Mouse (Mus musculus) midbrain, embryonic 11.5 days (tissue): ENCODE measurements around the gene Pex26. TPM values are rescaled to one million over a fixed set of nuclear protein-coding genes. Genes with fewer than 3 reads are reported as not detected.

Experiments used
- ATAC-seq: fragments of 200-750 bp; cut with Nextera tagmentation; 2 replicates; pipeline ENCODE4 v1.8.0; 2017; ENCODE audit warnings: moderate TSS enrichment, moderate library complexity; ENCODE audit not compliant: low FRiP score
- DNase-seq: peaks from one replicate; pipeline ENCODE4 v3.0.0; 2015; ENCODE audit warnings: low spot score; ENCODE audit errors: missing footprints
- H3K27ac ChIP-seq: fragments of 300-500 bp; sonication (generic); 2 replicates; pipeline ENCODE4 v1.5.1; 2014; ENCODE audit warnings: low read depth, low read length
- H3K27me3 ChIP-seq: fragments of 300-500 bp; sonication (generic); 2 replicates; pipeline ENCODE4 v1.6.1; 2014; ENCODE audit warnings: mild to moderate bottlenecking, low read length, moderate library complexity, mixed read lengths; ENCODE audit not compliant: control insufficient read depth, insufficient read depth
- H3K36me3 ChIP-seq: fragments of 300-500 bp; sonication (generic); 2 replicates; pipeline ENCODE4 v1.6.1; 2014; ENCODE audit warnings: mild to moderate bottlenecking, low read length, moderate library complexity, mixed read lengths; ENCODE audit not compliant: control insufficient read depth, insufficient read depth
- H3K4me1 ChIP-seq: fragments of 300-500 bp; sonication (generic); 2 replicates; pipeline ENCODE4 v1.6.1; 2014; ENCODE audit warnings: low read length; ENCODE audit not compliant: control insufficient read depth, insufficient read depth
- H3K4me2 ChIP-seq: fragments of 300-500 bp; sonication (generic); 2 replicates; pipeline ENCODE4 v1.6.1; 2014; ENCODE audit warnings: mild to moderate bottlenecking, moderate library complexity
- H3K4me3 ChIP-seq: fragments of 300-500 bp; sonication (generic); 2 replicates; pipeline ENCODE4 v1.5.1; 2014; ENCODE audit warnings: low read depth, low read length
- H3K9ac ChIP-seq: fragments of 300-500 bp; sonication (generic); 2 replicates; pipeline ENCODE4 v1.6.1; 2014; ENCODE audit warnings: low read length
- H3K9me3 ChIP-seq: fragments of 300-500 bp; sonication (generic); 2 replicates; pipeline ENCODE4 v1.6.1; 2016; ENCODE audit warnings: low read length; ENCODE audit not compliant: control insufficient read depth
- WGBS: fragments of 180-500 bp; shearing (Covaris S2); extraction: QIAGEN DNeasy Blood & Tissue Kit; methylation state at CpG from one replicate; pipeline ENCODE4 v1.1.7; 2014; 5-methylcytosine and 5-hydroxymethylcytosine counted together
- polyA plus RNA-seq: library from polyadenylated mRNA; unstranded; fragments of >200 nt; fragmentation: Nextera tagmentation; extraction: Ambion mirVana; gene quantifications from 2 replicates; pipeline ENCODE4 v1.2.1, GENCODE M21; 2014

Pex26 gene
- polyA plus RNA-seq, 1 experiment from 2014 or later: 5.8 TPM

DNA sequence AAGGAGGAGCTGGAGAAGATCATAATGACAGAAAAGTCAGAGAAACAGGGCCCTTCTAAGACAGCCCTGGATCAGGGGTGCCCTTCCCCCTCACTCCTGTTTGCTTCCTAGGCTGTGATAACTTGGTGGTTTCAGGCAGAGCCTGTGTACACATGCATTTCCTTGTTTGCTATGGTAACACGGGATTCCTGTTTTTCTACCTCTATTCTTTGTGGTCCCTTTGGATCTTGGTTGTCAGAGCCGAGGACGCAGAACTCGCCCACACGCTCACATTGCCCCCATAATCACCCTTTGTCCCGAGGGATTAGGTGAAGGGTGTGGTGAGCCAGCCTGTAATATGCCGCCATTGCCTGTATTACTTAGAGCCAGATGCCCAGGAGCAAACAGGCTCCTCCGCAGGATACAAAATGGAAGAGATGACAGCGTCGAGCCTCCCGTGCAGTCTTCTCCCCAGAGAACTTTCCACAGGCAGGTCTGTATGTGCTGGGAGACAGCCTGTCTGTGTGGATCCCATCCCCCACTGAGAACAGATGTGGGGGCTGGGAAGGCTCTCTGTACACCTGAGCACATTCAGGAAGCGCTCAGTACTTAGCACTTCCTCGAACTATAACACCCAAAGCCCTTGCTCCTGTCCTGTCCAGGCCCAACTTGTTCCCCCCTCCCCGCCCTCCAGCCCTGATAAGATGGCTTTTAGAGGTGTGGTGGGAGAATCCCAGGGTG, 7.3 kb upstream of the Pex26 start:
- Histone ChIP-seq H3K4me2 (no peak overlapping the region), H3K27ac (no peak overlapping the region), H3K9ac (no peak overlapping the region), H3K36me3 (no peaks in the 10 kb centered on the region), H3K9me3 (no peaks in the 10 kb centered on the region), H3K4me3 (no peak overlapping the region), H3K27me3 (no peaks in the 10 kb centered on the region), H3K4me1 (0 out of 2 replicates have a peak, but pooled peaks cover 3% of the 10 kb centered on the region)
- no peak for DNase-seq
- WGBS: 56% methylated on average over 14 of the region's 14 CpGs
- no peak for ATAC-seq

DNA sequence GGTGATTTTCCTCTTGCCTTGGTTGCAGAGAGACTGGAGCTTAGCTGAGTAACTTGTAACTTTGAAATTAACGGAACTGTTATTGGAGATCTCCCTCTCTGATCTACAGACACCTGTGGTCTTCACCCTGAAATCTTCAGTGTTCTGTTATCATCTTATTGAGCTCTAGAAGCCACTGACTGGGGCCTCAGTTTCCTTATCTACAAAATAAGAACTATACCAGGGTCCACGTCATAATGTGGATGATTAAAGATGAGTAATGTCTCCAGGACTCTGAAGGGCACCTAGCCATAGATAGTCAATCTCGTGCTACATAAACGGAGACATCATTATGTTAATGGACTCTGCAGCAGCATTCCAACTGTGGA, 6.8 kb upstream of the Pex26 start:
- Histone ChIP-seq H3K36me3 (no peaks in the 10 kb centered on the region), H3K27me3 (no peaks in the 10 kb centered on the region), H3K4me3 (no peak overlapping the region), H3K9ac (no peak overlapping the region), H3K9me3 (no peaks in the 10 kb centered on the region), H3K4me1 (0 out of 2 replicates have a peak, but pooled peaks cover 3% of the 10 kb centered on the region), H3K27ac (no peak overlapping the region), H3K4me2 (no peak overlapping the region)
- 87% methylated on average over 4 of the region's 4 CpGs for WGBS
- no peak for DNase-seq
- ATAC-seq: no peak

DNA sequence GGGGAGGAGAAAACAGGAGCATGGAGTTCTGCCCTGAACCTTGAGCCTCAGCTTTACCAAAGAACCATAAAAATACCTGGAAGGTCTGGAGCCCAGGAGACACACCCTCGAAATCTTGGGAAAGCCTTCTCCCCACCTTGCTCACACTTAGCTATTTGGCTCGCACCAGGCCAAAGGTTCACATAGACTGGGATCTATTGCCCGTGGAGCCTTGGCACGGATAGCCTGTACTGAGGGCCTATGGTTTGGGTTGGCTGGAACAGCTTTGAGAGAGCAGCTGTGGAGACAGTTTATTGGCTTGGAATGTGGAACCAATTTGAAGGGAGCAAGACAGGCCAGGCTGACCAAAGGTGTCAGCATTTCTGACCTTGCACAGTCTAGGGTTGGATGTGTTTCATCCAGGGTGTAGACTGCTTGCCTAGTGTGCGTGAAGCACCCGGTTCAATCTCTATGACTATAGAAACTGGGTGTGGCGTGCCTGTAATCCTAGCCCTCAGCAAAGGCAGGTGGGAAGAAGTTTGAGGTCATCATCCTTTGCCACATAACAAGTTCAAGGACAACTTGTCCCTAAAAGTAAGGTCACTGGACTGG, 6.3 kb upstream of the Pex26 start:
- H3K9me3 ChIP-seq: no peaks in the 10 kb centered on the region
- H3K4me2 ChIP-seq: no peak overlapping the region
- ATAC-seq (no peak), DNase-seq (no peak)
- H3K4me1 ChIP-seq: 0 out of 2 replicates have a peak, but pooled peaks cover 3% of the 10 kb centered on the region
- 85% methylated on average over 7 of the region's 7 CpGs for WGBS
- no peaks in the 10 kb centered on the region for H3K27me3 ChIP-seq
- no peaks in the 10 kb centered on the region for H3K36me3 ChIP-seq
- no peak overlapping the region for H3K27ac ChIP-seq
- no peak overlapping the region for H3K4me3 ChIP-seq
- no peak overlapping the region for H3K9ac ChIP-seq

DNA sequence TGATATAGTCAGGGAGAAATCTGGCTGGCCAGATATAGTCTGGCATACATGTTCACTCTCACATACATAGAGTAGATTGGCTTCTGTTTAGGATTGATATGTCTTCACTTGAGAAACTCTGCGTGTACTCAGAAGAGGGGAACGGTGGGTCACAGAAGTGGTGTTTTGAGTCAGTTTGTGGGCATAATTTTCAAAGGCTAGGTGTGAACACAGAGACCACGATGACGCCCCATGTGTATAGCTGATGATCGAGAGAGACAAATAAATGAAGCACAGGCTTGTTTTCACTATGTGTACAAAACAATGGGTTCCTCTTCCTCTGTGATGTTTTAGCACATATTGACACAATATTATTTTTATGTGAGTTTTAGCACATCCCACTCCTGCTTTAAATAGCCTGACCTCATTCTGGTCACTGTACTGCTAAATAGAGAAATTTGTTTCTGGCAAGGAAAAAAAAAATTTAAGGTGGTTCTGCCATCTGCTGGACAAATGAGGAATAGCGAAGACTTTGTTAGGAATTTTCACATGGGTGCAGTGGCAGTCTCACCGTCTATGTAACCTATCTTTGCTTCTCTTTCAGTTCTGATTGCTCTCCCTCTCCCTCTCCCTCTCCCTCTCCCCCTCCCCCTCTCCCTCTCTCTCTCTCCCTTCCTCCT, 4.6 kb upstream of the Pex26 start:
- Histone ChIP-seq H3K9ac (no peak overlapping the region), H3K4me1 (0 out of 2 replicates have a peak, but pooled peaks cover 3% of the 10 kb centered on the region), H3K27me3 (no peaks in the 10 kb centered on the region), H3K4me2 (no peak overlapping the region), H3K27ac (no peak overlapping the region), H3K4me3 (no peak overlapping the region), H3K9me3 (no peaks in the 10 kb centered on the region), H3K36me3 (no peaks in the 10 kb centered on the region)
- peak; percentile 97 for DNase-seq
- no peak for ATAC-seq
- WGBS: 59% methylated on average over 7 of the region's 7 CpGs

DNA sequence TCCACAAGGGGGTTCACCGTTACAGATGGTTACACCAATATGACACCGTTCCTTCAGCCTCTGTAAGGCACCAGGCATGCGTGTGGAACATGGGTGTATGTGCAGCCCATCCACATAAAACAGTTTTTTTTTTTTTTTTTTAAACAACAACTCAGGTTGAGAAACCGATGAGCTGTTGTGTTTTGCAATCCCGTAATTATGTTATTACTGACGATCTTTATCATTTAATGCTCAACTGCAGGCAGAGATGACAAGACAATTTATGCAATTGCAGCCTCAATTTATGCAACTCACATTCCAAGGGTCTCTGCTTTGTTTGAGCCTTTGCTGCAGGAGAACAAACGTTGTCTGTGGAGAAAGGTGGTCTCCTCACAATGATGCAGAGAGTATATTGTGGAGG, 3.6 kb upstream of the Pex26 start:
- ATAC-seq (no peak), DNase-seq (no peak)
- Histone ChIP-seq H3K36me3 (no peaks in the 10 kb centered on the region), H3K9me3 (no peaks in the 10 kb centered on the region), H3K27me3 (no peaks in the 10 kb centered on the region), H3K9ac (no peak overlapping the region), H3K27ac (no peak overlapping the region), H3K4me1 (peaks cover 10% of the 10 kb centered on the region; the same call in 1 of the 2 replicates), H3K4me2 (no peak overlapping the region), H3K4me3 (no peak overlapping the region)
- WGBS: 77% methylated on average over 7 of the region's 7 CpGs

DNA sequence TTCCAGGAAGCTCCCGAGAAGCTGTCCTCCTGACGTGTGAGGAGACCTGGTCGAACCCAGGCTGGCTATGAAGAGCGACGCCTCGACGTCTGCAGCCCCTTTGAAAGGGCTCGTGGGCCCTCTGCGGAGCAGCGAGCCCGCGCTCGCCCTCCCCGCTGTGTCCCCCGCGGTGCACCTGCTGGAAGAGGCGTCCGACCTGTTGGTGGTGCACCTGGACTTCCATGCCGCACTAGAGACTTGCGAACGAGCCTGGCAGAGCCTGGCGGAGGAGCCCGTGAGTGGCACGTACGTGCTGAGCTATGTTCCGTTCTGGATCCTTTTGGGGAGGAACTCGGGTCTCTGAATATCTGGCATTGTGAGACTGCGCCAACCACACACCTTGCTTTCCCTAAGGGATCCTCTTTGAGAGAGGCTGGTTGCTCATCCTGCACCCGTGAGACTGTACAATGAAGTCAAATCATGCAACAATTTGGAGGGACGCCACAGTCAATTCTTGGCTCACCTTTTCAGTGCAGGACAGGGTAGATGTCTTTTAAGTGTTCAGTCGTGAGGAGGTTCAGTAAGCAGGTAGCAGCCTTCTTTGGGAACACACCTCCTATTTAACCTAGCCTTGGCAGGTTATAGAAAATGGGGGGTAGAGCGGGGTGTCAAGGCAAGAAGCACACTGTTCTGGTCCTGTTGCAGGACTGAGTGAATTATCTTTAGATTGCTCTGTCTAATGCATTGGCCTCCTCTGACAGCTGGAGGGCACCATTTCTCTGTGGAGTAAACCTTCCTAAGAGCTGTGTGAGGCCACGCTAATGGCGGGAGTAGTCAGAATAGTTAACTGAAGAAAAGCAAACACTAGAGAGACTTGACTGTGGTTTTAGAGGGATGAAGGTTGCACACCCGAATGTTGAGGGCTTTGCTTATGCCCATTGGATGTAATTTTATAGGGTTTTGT, 1.0 kb downstream of the Pex26 start:
- DNase-seq (peak; percentile 89), ATAC-seq (peak; percentile 69)
- H3K36me3 ChIP-seq: no peaks in the 10 kb centered on the region
- peaks cover 7% of the 10 kb centered on the region; the same call in 1 of the 2 replicates for H3K4me1 ChIP-seq
- peak overlapping the region; percentile 61 for H3K4me3 ChIP-seq
- no peaks in the 10 kb centered on the region for H3K27me3 ChIP-seq
- H3K9me3 ChIP-seq: no peaks in the 10 kb centered on the region
- H3K4me2 ChIP-seq: peak overlapping the region; percentile 88
- H3K27ac ChIP-seq: no peak overlapping the region
- 3% methylated on average over 35 of the region's 35 CpGs for WGBS
- H3K9ac ChIP-seq: peak overlapping the region; percentile 65

DNA sequence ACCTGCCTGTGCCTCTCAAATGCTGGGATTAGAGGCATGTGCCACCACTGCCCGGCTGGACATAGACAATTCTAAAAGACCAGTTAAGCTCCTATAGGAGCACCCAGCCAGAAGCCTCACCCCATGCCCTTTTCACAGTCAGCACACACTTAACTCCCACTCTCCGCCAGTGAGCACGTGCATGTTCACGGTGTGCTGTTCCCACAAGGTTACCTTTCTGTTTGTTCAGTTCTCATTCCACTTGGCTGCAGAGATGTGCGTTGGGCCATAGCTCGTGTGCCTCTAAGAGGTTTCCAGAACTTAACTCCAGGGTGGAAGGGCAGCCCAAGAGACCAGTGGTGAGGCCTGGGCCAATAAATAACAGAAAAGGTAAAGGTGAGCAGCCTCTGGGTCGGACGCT, 1.8 kb downstream of the Pex26 start:
- Histone ChIP-seq H3K4me3 (no peak overlapping the region), H3K9ac (no peak overlapping the region), H3K4me2 (peak overlapping the region; percentile 5; the same call in 1 of the 2 replicates), H3K36me3 (0 out of 2 replicates have a peak, but pooled peaks cover 2% of the 10 kb centered on the region), H3K27me3 (no peaks in the 10 kb centered on the region), H3K27ac (no peak overlapping the region), H3K9me3 (no peaks in the 10 kb centered on the region), H3K4me1 (peaks cover 7% of the 10 kb centered on the region; the same call in 1 of the 2 replicates)
- WGBS: 86% methylated on average over 8 of the region's 8 CpGs
- DNase-seq (no peak), ATAC-seq (no peak)

DNA sequence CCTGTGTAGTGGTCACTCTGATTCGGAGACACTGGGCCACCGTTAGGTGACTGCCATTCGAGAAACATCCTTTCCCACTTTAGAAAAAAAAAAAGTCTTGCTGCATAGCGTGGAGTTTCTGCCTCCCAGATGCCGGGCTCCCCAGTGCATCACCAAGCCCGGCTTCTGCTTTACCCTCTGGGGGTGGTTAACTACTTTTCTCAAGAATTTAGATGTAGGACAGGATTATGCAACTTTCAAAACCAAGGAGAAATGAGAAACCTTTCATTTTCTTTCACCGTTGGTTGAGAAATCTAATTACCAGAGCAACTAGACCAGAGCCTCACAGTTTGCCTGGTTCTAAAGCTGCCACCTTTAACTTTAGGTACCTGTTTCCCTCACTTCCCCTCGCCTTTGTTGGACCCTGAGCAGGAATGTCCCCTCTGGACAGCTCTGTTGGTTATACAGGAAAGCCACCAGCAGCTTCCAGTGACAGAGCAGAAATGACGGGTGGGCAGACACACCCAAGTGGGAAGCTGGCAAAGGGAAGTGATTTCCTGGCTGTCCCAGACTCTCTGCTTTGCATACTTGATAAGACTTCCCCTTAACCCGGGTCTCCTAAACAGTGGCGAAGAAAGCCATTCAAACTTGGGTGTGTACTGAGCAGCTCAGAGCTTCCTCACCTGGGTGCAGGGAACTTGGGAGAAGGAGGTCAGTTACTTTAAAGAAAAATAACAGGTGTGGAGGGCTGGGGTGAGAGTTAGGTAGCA, 8.0 kb downstream of the Pex26 start:
- Histone ChIP-seq H3K9ac (no peak overlapping the region), H3K27me3 (no peaks in the 10 kb centered on the region), H3K4me2 (no peak overlapping the region), H3K4me1 (no peaks in the 10 kb centered on the region), H3K36me3 (0 out of 2 replicates have a peak, but pooled peaks cover 4% of the 10 kb centered on the region), H3K27ac (no peak overlapping the region), H3K9me3 (no peaks in the 10 kb centered on the region), H3K4me3 (no peak overlapping the region)
- ATAC-seq (no peak), DNase-seq (no peak)
- WGBS: 85% methylated on average over 11 of the region's 11 CpGs
